Mouse (Mus musculus) gastrocnemius, postnatal 14 days (tissue): ENCODE measurements around the gene Timeless. TPM values are rescaled to one million over a fixed set of nuclear protein-coding genes. Genes with fewer than 3 reads are reported as not detected.
A peak's percentile ranks its signal among the peaks of the same experiment; 100 is the strongest.
"Not testable (repeated sequence)": the region's sequence is repeated elsewhere in the genome, so short reads cannot be mapped to it uniquely, and the experiment has no call there.

Source experiments
- DNase-seq: peaks from one replicate; pipeline ENCODE4 v3.0.0; 2021; ENCODE audit warnings: mixed read lengths
- intact Hi-C: fragments of 180-260 bp; cut with DNase I; formaldehyde crosslinking; loops from one replicate; pipeline ENCODE4 v1.15.1; 2025; ENCODE audit warnings: low total_unique reads
- total RNA-seq, 2 experiments: library from RNA; stranded (reverse); gene quantifications; 2 replicates each; pipeline ENCODE4 v1.2.3; 2021

Timeless gene
- total RNA-seq, 2 experiments from 2014 or later, result 3.9 to 5.1 TPM

- intact Hi-C loops, result loop anchor here (5.0 kb wide), 1 partner anchor 71 kb away; no protein-coding TSS in a partner anchor
- DNase-seq, result peak; percentile 94
Observed at GRCm38 (mm10) chr10:128211390-128212108, 20.3 kb upstream of the Timeless start, which contains the start of gene Spryd4. Gene Spryd4 (minus strand): TSS chr10:128211807.

GRCm38 (mm10) chr10:128212148-128212547 lies 19.7 kb upstream of the Timeless start:
- intact Hi-C loops, result loop anchor here (5.0 kb wide), 1 partner anchor 70 kb away; no protein-coding TSS in a partner anchor
- no peak for DNase-seq

GRCm38 (mm10) chr10:128212871-128213323 lies 19.0 kb upstream of the Timeless start:
- intact Hi-C loops, result loop anchor here (5.0 kb wide), 1 partner anchor 69 kb away; no protein-coding TSS in a partner anchor
- peak; percentile 41 for DNase-seq

GRCm38 (mm10) chr10:128214112-128214511 lies 17.8 kb upstream of the Timeless start:
- intact Hi-C loops, result loop anchor here (5.0 kb wide), 1 partner anchor 68 kb away; no protein-coding TSS in a partner anchor
- DNase-seq, result not testable (repeated sequence)

GRCm38 (mm10) chr10:128214981-128215380 lies 16.9 kb upstream of the Timeless start:
- intact Hi-C loops, result loop anchor here (5.0 kb wide), 1 partner anchor 67 kb away; no protein-coding TSS in a partner anchor
- no peak for DNase-seq

GRCm38 (mm10) chr10:128218387-128219117 lies 13.3 kb upstream of the Timeless start:
- intact Hi-C loops, result no loop called here
- DNase-seq, result no peak

- DNase-seq, result no peak
- intact Hi-C loops, result no loop called here
Observed at GRCm38 (mm10) chr10:128221533-128222286, 10.2 kb upstream of the Timeless start.

- intact Hi-C loops, result no loop called here
- no peak for DNase-seq
Observed at GRCm38 (mm10) chr10:128225064-128225463, 6.8 kb upstream of the Timeless start.

- intact Hi-C loops, result no loop called here
- no peak for DNase-seq
Observed at GRCm38 (mm10) chr10:128225538-128225937, 6.3 kb upstream of the Timeless start, which contains the start of gene Mip. Gene Mip (plus strand): TSS chr10:128225838.

GRCm38 (mm10) chr10:128227592-128227991 lies 4.3 kb upstream of the Timeless start:
- DNase-seq, result no peak
- intact Hi-C loops, result no loop called here

- intact Hi-C loops, result no loop called here
- DNase-seq, result no peak
Observed at GRCm38 (mm10) chr10:128228009-128228408, 3.9 kb upstream of the Timeless start.

GRCm38 (mm10) chr10:128230582-128230981 lies 1.3 kb upstream of the Timeless start:
- no peak for DNase-seq

GRCm38 (mm10) chr10:128231146-128231545 lies 719 bp upstream of the Timeless start:
- no peak for DNase-seq
- intact Hi-C loops, result no loop called here

More at GRCm38 (mm10) chr10:128230582-128230981, 1.3 kb upstream of the Timeless start:
- intact Hi-C loops, result no loop called here

- DNase-seq, result peak; percentile 29
- intact Hi-C loops, result no loop called here
Observed at GRCm38 (mm10) chr10:128232420-128232985, 638 bp downstream of the Timeless start.

- intact Hi-C loops, result no loop called here
- DNase-seq, result no peak
Observed at GRCm38 (mm10) chr10:128236321-128236720, 4.5 kb downstream of the Timeless start.

GRCm38 (mm10) chr10:128237807-128238480 lies 6.1 kb downstream of the Timeless start:
- DNase-seq, result peak; percentile 31
- intact Hi-C loops, result no loop called here

- intact Hi-C loops, result no loop called here
- no peak for DNase-seq
Observed at GRCm38 (mm10) chr10:128239140-128239539, 7.3 kb downstream of the Timeless start.

- intact Hi-C loops, result no loop called here
- no peak for DNase-seq
Observed at GRCm38 (mm10) chr10:128240131-128240530, 8.3 kb downstream of the Timeless start.

GRCm38 (mm10) chr10:128243252-128243651 lies 11.4 kb downstream of the Timeless start:
- intact Hi-C loops, result no loop called here
- no peak for DNase-seq
